Mouse (Mus musculus): Measurements from ENCODE around the gene Enox1.

DNA sequence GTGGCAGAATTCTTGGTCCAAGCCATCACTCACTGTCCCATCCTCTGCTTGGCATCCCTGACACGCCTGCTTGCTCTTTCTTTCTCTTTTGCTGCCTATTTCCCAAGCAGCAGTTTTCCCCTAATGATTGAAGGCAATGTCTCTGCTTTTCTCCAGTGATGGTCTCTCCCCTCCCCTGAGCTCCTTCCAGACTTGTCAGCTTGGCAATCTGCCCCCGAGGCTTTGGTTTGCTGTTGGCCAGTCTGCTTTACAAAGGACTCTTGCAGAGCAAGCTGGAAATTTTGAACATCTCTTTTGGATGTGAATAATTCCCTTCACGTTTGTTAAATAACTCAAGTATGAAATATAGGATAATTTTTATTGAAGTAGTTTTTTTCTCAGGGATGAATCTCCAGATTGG lies 153.0 kb downstream of the Enox1 start:
- TF ChIP-seq CHD2 (IDR thresholded peaks at IDR 0.05; ENCODE audit: low read depth, low read length): no peak
- no peak for TF ChIP-seq HCFC1 (IDR thresholded peaks at IDR 0.05; ENCODE audit: borderline replicate concordance, insufficient read depth, low read length)
- no peak for TF ChIP-seq ZC3H11A (IDR thresholded peaks at IDR 0.05; ENCODE audit: borderline replicate concordance, low read depth, low read length)
